Mouse (Mus musculus) erythroid progenitor cell, adult 5-6 weeks (primary cell): Measurements from ENCODE around the gene Gfpt2. TPM values are rescaled to one million over a fixed set of nuclear protein-coding genes. Genes with fewer than 3 reads are reported as not detected.
A peak's percentile ranks its signal among the peaks of the same experiment; 100 is the strongest.
"Not testable (repeated sequence)": the region's sequence is repeated elsewhere in the genome, so short reads cannot be mapped to it uniquely, and the experiment has no call there.

ENCODE experiments used
- ATAC-seq: replicated peaks from 2 replicates; pipeline ENCODE4 v1.8.0; 2016; ENCODE audit warnings: moderate number of reproducible peaks, mild to moderate bottlenecking, moderate TSS enrichment, inconsistent platforms; ENCODE audit not compliant: poor library complexity, low FRiP score, severe bottlenecking
- total RNA-seq, 2 experiments: library from RNA; stranded (forward) in 1 of 2; stranded (reverse) in 1 of 2; fragments of 150-400 nt in 1 of 2; fragments of 186-747, 209-891 nt in 1 of 2; gene quantifications; 2 replicates each; pipeline versions ENCODE4 v1.2.3 to v1.2.4; 2015 to 2017; ENCODE audit warnings: low replicate concordance in 2 of 2

The Gfpt2 gene
- total RNA-seq, 2 experiments from 2014 or later, result not detected

DNA sequence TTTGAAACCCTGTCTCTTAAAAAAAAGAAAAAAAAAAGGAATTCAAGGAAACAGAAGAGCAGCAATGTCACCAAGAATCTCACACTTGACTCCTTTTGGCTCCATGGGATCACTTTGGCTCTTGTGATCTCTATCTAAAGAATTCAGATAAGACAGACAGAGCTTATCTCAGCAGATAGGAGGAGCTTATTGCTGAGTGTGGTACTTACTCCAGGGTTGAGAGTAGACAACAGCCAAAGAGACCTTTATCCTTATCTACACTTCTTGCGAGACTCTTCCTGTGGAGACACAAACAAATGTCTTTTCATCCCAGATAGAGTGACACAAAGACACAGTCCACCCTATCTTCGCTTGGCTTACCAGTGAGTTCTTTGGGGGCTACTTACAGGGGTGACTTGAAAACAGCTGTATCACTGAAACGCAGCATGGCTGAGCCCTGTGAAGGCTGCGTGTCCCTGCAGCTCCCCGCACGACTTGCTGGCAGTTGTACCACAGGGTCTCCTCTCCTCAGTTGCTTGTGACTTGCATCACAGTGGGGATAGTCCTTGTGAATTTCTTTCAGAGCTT, 12.1 kb upstream of the Gfpt2 start:
- ATAC-seq, result no peak

DNA sequence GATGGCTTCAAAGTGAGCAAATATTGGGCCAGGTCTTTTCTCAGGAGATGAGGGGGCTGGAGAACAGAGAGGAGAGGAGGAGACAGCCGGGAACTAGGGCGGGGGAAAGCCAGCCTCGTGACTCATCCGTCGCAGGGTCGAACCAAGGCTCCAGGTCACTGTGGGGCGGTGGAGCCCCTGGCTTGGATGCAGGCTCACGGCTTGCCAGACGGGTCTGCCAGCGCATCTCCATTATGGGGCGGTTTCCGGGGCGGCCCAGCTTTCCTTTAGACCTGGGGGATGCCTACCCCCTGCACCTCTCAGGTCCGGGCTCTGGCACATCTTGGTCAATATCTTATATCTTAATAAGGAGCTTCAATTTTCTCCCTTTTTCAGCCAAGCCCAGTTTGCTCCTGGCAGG, 847 bp upstream of the Gfpt2 start:
- ATAC-seq, result no peak

DNA sequence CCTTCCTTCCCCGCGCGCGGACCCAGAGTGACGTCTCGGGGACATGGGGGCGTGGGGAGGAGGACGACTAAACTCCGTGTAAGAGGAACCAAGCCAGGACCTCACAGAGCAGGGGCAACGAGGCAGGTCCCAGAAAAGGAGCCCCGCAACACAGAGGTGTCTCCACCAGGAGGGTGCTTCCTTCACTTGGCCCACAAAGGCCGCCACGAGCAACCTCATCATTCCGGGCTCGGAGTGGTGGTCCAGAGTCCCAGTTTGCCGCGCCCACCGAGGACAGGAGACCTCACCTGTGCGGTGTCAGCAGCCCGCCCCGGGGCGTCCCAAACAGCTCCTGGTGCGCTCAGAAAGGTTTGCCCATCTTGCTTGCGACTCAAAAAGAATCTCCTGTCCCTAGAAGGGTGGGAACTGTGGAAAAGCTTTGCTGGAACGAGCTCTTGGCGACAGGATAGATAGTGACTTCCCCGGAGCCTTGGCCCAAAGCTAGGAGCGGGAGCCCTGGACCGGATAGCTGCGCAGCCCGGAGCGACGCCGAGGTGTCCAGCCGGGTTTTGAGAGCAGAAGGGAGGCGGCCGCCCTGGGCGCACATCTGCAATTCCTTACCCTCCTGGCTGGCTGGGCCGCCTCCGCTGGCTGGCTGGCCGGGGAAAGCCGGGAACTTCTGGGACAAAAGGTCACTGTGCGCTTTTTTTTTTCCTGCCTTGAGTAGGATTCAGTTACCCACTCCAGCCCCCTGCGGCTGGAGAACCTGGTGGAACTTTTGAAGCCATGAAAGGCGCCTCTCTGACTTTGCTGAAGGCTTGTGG, 565 bp downstream of the Gfpt2 start:
- 0 out of 2 replicates have a peak, but pooled peaks have one; percentile 25 for ATAC-seq

DNA sequence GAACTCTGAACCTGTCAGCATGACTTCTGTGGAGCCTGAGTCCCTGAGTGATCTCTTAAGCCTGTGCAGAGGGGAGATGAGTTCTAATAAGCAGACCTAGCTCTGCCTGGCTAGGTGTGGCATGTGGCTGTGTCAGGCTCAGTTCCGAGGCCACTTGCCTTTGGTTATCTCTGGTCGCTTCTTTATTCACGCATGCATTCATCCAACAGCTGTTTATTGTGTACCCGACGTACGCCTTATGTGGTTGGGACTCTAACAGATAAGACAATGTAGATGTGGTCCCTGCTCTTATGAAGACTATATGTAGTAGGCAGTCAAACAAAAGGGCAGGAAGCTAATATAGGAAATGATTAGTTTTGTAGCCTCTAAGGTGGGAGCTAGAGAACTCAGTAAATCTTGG, 5.0 kb downstream of the Gfpt2 start:
- no peak for ATAC-seq

DNA sequence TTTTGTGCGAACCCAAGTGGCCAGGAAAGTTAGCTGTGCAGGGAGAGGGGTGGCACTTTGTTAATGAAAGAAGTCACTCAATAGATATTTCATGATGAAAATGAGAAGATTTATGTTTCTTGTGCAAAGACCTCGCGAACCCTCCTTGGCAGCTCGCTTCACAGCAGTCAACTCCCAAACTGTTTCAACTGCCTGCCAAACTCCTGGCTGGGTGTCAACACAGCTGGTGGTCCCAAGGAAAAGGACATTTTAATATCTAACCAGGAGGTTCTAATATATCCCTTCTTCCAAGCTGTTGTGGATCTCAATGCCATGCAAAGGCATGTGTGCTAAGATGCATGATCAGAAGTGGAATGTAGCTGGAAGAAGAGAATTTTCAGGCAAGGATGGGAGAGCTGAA, 7.5 kb downstream of the Gfpt2 start:
- ATAC-seq, result no peak

DNA sequence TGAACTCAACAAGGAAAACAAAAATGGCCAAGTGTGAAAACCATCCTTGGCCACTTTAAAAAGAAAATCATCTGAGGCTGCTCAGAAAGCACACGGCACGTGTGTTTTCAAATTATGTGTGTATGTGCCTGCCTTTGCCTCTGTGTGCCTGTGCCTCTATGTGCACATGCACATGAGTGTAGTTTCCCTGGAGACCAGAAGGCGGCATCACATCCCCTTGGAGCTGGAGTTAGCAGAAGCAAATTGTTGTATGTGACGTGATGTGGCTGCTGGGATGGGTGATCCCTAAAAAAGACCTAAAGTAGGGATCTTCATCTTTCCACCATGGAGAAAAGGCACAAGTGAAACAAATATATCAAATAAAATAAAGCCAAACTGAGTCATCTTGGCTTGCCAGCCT, 9.8 kb downstream of the Gfpt2 start:
- ATAC-seq, result no peak

DNA sequence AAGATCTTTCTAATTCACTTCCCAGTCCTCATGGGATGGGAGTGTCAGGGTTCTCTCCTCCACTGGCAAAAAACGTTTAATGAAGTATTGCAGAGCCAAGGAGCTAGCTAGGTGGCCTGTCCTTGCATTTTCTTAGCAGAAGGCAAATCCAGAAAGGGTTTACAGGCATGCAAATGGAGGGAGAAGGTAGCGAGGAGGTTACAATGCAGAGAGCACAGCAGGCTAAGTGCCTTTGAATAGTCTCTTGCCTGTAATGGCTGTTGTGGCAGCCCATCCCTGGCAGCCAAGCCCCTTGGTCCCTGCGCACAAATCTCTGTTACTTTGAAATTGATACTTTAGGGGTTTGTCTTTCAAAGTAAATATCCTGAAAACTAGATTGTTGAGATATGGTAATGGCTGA, 12.2 kb downstream of the Gfpt2 start:
- ATAC-seq, result no peak

DNA sequence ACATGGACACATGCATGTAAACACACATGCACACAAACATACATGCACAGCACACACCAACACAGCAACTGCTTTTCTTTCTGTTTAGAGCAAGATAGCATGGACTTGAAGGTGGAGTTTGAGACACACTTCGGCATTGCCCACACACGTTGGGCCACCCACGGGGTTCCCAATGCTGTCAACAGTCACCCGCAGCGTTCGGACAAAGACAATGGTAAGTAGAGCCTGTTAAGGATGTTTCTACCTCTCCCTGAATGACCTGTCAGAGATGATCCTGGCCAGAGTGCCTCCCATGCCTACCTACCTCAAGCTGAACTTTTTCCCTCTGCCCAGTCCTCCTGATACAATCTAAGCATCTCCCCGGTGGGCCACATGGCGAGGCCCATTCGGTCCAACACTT, 15.0 kb downstream of the Gfpt2 start:
- ATAC-seq, result no peak

DNA sequence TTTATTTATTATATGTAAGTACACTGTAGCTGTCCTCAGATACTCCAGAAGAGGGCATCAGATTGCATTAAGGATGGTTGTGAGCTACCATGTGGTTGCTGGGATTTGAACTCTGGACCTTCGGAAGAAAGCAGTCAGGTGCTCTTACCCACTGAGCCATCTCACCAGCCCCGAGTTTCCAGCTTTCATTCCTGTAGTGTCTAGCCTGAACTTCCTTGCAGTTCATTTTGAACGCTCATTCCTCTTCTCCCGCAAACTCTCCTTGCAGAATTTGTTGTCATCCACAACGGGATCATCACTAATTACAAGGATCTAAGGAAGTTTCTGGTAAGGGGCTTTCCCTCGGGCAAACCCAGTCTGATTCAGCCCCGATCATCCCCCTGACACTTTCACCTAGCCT, 16.7 kb downstream of the Gfpt2 start:
- not testable (repeated sequence) for ATAC-seq

DNA sequence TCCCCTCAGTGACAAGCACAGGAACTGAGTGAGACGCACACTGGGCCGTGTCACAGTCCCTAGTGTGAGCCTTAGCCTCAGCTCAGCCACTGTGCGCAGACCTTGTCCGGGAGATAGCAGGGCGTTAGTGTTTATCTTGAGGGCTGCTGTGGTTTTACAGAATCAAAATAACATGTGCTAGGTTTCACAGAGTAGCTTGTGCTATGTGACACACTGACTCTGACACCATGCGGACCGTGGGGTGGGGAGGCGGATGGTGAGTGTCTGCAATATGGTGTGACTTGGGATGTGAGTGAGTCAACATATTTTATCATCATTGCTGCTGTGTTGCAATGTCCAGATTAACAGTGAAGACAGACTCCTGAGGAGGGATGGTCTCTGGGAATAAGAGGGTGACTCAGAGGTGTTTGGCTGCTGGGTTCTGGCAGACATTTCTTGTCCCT, 17.1 kb downstream of the Gfpt2 start:
- ATAC-seq, result no peak

DNA sequence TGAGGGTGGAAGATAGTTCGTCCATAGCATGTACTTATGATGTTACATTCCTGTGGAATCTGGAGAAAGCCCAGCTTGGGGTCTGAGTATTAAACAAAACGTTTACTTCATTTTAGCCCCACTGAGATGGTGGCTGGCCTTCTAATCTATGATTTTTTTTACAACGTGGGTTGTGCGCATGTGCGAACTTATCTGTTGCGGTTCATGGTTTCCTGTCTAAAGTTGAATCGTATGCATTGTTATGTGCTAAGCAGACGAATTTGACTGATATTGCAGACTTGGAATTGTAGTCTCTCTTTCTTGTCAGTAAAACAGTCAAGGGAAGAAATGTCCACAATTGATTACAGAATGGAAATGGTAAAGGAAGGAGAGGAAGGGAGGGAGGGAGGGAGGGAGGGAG, 17.9 kb downstream of the Gfpt2 start:
- ATAC-seq, result no peak

DNA sequence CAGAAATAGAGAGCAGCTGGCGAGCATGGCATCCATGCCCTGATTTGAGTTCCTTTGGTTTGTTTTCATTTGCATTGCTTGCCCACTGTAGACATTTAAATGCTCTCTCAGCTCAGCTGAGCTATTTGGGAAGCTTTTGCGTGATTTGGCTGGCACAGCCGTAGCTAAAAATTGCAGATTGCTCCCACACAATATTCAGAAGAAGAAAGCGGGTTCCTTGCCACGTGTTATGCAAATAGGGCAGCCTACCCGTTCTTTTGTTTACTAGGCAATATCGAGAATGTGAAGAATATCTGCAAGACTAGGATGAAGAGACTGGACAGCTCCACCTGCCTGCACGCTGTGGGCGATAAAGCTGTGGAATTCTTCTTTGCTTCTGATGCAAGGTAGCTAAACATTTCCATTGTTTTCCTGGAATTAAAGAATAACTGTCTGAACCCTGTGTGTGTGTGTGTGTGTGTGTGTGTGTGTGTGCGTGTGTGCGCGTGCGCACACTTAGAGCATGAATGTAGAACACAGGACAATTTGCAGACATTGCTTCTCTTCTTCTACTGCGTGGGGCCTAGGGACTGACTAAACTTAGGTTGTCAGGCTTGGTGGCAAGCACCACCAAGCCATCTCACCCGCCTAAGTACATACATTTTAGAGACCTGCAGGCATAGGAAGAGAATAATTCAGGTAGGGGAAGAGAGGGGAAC, 25.0 kb downstream of the Gfpt2 start:
- ATAC-seq, result no peak

DNA sequence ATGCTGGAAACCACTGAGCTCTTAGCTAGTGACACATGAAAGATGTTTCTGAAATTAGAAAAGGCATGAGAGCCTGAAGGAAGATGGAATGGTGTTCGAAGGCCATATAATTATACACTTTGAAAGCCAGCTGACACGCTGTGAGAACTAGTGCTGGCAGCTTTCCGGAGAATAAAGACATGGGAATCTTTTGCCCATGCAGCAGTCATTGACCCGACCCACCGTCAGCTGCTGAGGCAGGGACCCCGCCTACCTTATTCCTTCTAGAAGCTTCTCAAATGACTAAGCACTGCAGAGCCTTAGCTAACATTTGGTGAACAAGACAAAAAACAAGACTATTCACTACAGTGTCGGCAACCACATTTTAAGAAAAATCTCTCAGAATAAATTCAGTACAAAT, 25.7 kb downstream of the Gfpt2 start:
- ATAC-seq, result no peak

DNA sequence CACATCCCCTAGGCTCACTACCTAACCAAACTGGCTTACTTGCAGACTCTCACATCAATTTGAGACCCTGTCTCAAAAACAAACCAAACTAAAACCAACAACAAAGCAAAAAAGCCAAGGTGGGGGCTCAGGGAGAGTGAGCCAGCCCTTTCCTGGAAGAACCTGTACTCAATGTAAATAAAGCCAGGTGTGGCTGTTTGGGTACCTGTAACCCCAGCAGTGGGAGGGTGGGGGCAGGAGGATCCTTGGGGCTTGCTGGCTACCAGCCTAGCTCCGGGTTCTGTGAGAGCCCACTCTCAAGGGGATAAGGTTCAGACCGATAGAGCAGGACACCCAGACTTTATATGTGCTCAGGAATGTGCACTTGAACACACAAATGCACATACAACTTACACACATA, 26.9 kb downstream of the Gfpt2 start:
- no peak for ATAC-seq

DNA sequence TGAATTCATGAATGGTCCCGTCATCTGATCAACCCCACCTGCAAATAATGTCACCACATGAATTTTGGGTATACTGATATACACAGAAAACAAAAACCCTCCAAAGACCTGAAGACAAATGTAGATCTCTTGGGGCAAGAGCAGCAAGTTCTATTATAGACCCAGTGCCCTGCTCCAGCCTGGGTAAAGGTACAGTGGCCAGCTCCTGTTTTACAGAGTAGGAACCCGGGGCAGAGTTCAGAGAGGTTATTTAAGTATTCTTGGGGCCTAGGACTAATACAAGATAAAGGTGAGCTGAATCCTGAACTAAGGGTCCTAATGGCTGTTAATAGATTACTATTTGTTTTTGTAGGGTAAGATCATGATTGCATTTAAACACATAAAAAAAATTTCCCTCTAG, 27.6 kb downstream of the Gfpt2 start:
- no peak for ATAC-seq

DNA sequence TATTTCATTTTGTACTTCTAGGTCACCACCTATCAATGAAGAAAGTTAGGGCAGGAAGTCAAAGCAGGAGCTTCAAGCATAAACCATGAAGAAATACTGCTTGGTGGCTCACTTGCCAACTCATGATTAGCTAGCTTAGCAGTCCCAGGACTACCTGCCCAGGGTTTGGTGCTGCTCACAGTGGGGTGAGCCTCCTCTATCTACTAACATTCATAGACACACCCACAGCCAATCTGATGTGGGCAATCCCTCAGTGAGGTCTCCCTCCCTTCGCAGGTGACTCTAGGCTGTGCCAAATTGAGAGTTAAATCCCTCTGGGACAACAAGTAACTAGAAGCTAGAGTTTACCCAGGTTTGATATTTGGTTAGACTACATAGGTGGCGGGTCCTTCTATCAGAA, 28.4 kb downstream of the Gfpt2 start:
- no peak for ATAC-seq

DNA sequence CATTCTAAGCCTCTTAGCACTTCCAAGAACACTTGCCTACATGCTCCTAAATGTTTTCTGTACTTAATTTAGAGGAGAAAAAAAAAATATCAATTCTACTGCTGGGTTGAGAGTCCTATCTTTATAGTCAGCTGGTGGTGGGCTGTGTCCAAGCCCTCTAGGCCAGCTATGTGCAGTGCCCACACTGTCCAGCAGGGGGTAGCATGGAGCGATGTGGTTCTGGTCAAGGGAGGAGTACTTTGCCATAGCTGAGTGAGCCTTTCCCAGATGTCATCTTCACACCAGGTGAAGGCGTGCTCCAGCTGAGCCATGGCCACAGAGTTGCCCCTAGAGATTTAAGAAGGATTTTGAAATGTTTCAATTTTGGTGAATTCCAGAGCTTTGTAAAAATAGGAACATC, 30.9 kb downstream of the Gfpt2 start:
- ATAC-seq, result peak; percentile 84

DNA sequence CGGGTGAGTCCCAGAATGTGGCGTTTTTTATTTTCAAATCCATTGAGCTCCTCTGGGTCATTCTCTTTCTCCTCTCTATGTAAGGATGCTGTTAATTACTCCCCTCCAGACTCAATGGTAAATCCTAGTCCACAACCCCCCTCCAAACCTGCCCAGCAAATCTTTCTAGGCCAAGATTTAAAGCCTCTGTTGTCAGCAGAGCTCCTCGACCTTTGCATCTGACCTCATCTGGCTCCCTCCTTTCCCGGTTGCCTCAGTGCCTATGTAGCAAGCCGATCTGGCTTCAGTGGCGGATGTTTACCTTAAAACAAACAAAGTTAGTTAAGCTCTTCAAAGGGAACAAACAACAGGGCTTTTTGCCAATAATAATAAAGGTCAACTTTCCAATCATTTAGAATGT, 33.3 kb downstream of the Gfpt2 start:
- ATAC-seq, result no peak

DNA sequence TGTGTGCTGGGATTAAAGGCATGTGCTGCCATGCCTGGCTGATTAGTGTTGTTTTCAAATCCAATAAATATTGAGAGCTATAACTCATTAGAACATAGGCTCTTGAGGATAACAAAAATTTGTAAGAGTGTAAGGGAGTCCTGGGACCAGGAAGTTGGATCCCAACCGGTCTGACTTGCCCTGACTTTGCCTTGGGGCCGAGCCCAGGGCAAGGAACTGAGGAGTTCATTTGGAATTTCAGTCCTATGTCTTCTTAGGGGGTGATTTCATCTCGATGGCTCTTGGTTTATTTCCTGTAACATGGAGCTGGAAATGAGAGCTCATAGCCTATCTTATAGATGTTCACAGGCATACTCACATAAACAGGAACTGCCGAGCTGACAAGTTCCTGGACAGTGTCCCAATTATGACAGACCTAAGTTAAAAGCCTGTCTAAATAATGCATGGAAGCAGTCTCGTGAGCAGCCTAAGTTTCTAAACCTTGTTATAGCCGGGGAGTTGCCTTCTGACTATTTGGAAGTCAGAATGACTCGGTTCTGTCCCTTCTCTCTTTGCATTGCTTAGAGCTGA, 35.3 kb downstream of the Gfpt2 start:
- no peak for ATAC-seq

DNA sequence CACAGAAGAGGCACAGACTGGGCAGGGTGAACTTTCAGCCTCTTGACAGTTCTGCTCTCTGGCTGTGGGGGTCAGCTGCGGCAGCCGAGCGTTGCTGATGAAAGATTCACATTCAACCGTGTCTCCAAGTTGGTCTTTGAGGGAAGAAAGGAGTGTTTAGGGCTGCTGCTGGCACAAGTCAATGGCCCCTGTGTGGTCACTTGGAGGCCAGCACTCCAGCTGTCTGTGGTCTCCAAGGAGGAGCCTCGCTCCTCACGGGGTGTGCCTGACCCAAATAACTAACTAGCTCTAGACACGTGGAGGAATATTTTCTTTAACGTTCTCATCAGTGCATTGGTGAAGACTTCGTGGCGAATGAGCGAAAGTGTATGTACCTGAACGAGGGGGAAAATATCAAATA, 38.0 kb downstream of the Gfpt2 start:
- no peak for ATAC-seq

DNA sequence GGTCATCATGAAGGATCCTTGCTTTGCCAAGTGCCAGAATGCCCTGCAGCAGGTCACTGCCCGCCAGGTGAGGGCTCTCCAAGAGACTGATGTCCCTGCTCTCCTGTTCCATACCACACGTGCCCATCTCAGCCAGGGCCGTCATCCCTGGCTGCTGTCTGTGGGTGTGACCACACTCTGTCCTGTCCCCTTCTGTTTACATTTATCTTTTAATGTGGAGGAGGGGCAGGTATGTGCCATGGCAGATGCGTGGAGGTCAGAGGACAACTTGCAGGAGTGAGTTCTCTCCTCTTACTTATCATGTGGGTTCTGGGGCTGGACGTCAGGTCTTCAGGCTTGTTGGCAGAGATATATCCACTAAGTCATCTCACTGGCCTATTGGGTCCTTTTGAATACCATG, 39.0 kb downstream of the Gfpt2 start:
- no peak for ATAC-seq
